Mouse (Mus musculus) G1E (cell line): Measurements from ENCODE around the gene Pstpip1.

Source experiments
- CTCF ChIP-seq: IDR thresholded peaks from 2 replicates; pipeline ENCODE4 v1.5.1; 2012; ENCODE audit warnings: low read depth, low read length, inconsistent platforms, mixed read lengths
- GATA1 ChIP-seq: IDR thresholded peaks from 2 replicates; pipeline ENCODE4 v1.6.1; 2012; ENCODE audit warnings: borderline replicate concordance, low read length, inconsistent platforms, mixed read lengths
- GATA2 ChIP-seq: IDR thresholded peaks from 2 replicates; pipeline ENCODE4 v1.6.1; 2012; ENCODE audit warnings: low read depth, low read length, inconsistent platforms, borderline replicate concordance

DNA sequence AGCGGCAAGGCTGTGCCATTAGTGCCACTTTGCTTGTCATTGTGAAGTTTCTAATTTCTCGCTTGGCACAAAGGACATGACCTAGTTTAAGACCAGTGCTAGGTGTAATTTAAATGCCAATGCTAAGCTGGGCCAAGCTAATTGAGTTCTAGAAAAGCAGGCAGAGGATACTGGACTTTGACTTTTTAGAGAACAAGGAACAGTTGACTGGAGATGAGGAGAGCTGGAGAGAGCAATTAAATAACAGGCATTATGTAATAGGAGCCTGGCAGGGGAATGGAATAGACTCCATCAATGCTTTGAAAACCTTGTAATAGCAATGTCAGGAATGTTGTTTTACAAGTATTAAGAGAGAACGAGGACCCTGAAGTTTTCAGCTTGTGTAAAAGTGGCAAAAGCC, 36.0 kb upstream of the Pstpip1 start:
- no peak for TF ChIP-seq CTCF
- TF ChIP-seq GATA2, result no peak
- no peak for TF ChIP-seq GATA1
